Mouse (Mus musculus) heart, postnatal 0 days (tissue): ENCODE measurements at regions not wholly inside any gene's neighbourhood (a gene's known extent, or its start where the extent isn't known, plus 50 kb on each side); places are given as distances from the start of the nearest gene placed in this dataset.

ENCODE experiments used
- ATAC-seq: fragments of 200-750 bp; cut with Nextera tagmentation; 2 replicates; pipeline ENCODE4 v1.8.0; 2017; ENCODE audit warnings: low read depth, moderate number of reproducible peaks, moderate library complexity; ENCODE audit not compliant: insufficient read depth
- DNase-seq: peaks from one replicate; pipeline ENCODE4 v3.0.0-alpha.2; 2016; ENCODE audit warnings: low spot score
- H3K27ac ChIP-seq: fragments of 300-500 bp; sonication (generic); 2 replicates; pipeline ENCODE4 v1.5.1; 2014; ENCODE audit warnings: low read depth, mild to moderate bottlenecking
- H3K27me3 ChIP-seq: fragments of 300-500 bp; sonication (generic); 2 replicates; pipeline ENCODE4 v1.6.1; 2014; ENCODE audit warnings: low read length, mixed read lengths; ENCODE audit not compliant: control insufficient read depth, insufficient read depth
- H3K36me3 ChIP-seq: fragments of 300-500 bp; sonication (generic); replicated peaks from 2 replicates; pipeline ENCODE4 v1.6.1; 2014; ENCODE audit warnings: low read length, mixed read lengths; ENCODE audit not compliant: control insufficient read depth, insufficient read depth
- H3K4me1 ChIP-seq: fragments of 300-500 bp; sonication (generic); 2 replicates; pipeline ENCODE4 v1.6.1; 2014; ENCODE audit warnings: antibody characterized with exemption; ENCODE audit not compliant: control insufficient read depth, insufficient read depth
- H3K4me2 ChIP-seq: fragments of 300-500 bp; sonication (generic); 2 replicates; pipeline ENCODE4 v1.6.1; 2014; ENCODE audit warnings: low read depth, mild to moderate bottlenecking, low read length, moderate library complexity
- H3K4me3 ChIP-seq: fragments of 300-500 bp; sonication (generic); 2 replicates; pipeline ENCODE4 v1.5.1; 2014; ENCODE audit warnings: low read depth, low read length
- H3K9ac ChIP-seq: fragments of 300-500 bp; sonication (generic); replicated peaks from 2 replicates; pipeline ENCODE4 v1.6.1; 2014; ENCODE audit warnings: low read depth, low read length, mixed read lengths
- H3K9me3 ChIP-seq: fragments of 300-500 bp; sonication (generic); replicated peaks from 2 replicates; pipeline ENCODE4 v1.6.1; 2016; ENCODE audit warnings: low read length; ENCODE audit not compliant: control insufficient read depth
- CTCF ChIP-seq: IDR thresholded peaks from 2 replicates; pipeline ENCODE4 v1.5.1; 2016; ENCODE audit warnings: antibody characterized with exemption, control low read depth, low read depth
- EP300 ChIP-seq: IDR thresholded peaks from 2 replicates; pipeline ENCODE4 v1.6.1; 2016; ENCODE audit warnings: antibody characterized with exemption, low read depth
- WGBS: fragments of 180-500 bp; shearing (Covaris S2); extraction: QIAGEN DNeasy Blood & Tissue Kit; methylation state at CpG from one replicate; pipeline ENCODE4 v1.1.7; 2014; 5-methylcytosine and 5-hydroxymethylcytosine counted together

- 42% methylated on average over 4 of the region's 4 CpGs for WGBS
- H3K4me3 ChIP-seq, result no peak overlapping the region
- peaks cover 6% of the 10 kb centered on the region; the same call in 1 of the 2 replicates for H3K4me1 ChIP-seq
- TF ChIP-seq EP300 (no peak), CTCF (no peak)
- no peak for DNase-seq
- H3K9ac ChIP-seq, result no peak overlapping the region
- 0 out of 2 replicates have a peak overlapping the region, but pooled peaks have one; percentile 3 for H3K4me2 ChIP-seq
- H3K36me3 ChIP-seq, result no peaks in the 10 kb centered on the region
- no peaks in the 10 kb centered on the region for H3K9me3 ChIP-seq
- no peaks in the 10 kb centered on the region for H3K27me3 ChIP-seq
- no peak overlapping the region for H3K27ac ChIP-seq
- ATAC-seq, result no peak
Observed at GRCm38 (mm10) chr1:107908236-107909063, 318.6 kb downstream of the Serpinb8 start.

GRCm38 (mm10) chr1:107914671-107915590 lies 325.1 kb downstream of the Serpinb8 start:
- H3K4me2 ChIP-seq, result no peak overlapping the region
- 29% methylated on average over 7 of the region's 7 CpGs for WGBS
- H3K36me3 ChIP-seq, result no peaks in the 10 kb centered on the region
- H3K27me3 ChIP-seq, result no peaks in the 10 kb centered on the region
- peak overlapping the region; percentile 18 for H3K27ac ChIP-seq
- no peak overlapping the region for H3K4me3 ChIP-seq
- no peak overlapping the region for H3K9ac ChIP-seq
- TF ChIP-seq CTCF, result no peak
- TF ChIP-seq EP300, result no peak
- ATAC-seq (no peak), DNase-seq (no peak)
- H3K4me1 ChIP-seq, result peaks cover 4% of the 10 kb centered on the region; the same call in 1 of the 2 replicates
- no peaks in the 10 kb centered on the region for H3K9me3 ChIP-seq

- Histone ChIP-seq H3K27ac (peak overlapping the region; percentile 90), H3K4me3 (peak overlapping the region; percentile 0)
- peak; percentile 69 for DNase-seq
Observed at GRCm38 (mm10) chr1:107917037-107917436, 327.2 kb downstream of the Serpinb8 start.

GRCm38 (mm10) chr1:107941601-107942270 lies 351.9 kb downstream of the Serpinb8 start:
- H3K4me3 ChIP-seq, result no peak overlapping the region
- TF ChIP-seq EP300, result no peak
- TF ChIP-seq CTCF, result no peak
- H3K9me3 ChIP-seq, result no peaks in the 10 kb centered on the region
- no peak overlapping the region for H3K9ac ChIP-seq
- no peak overlapping the region for H3K4me2 ChIP-seq
- 61% methylated on average over 5 of the region's 5 CpGs for WGBS
- no peak overlapping the region for H3K27ac ChIP-seq
- ATAC-seq (no peak), DNase-seq (no peak)
- 0 out of 2 replicates have a peak, but pooled peaks cover under 1% of the 10 kb centered on the region for H3K4me1 ChIP-seq
- H3K27me3 ChIP-seq, result no peaks in the 10 kb centered on the region
- no peaks in the 10 kb centered on the region for H3K36me3 ChIP-seq

More at GRCm38 (mm10) chr1:107917037-107917436, 327.2 kb downstream of the Serpinb8 start:
- Histone ChIP-seq H3K9me3 (no peaks in the 10 kb centered on the region), H3K4me1 (peaks cover 4% of the 10 kb centered on the region; the same call in 1 of the 2 replicates), H3K9ac (no peak overlapping the region), H3K27me3 (no peaks in the 10 kb centered on the region), H3K36me3 (no peaks in the 10 kb centered on the region), H3K4me2 (peak overlapping the region; percentile 50)
- TF ChIP-seq CTCF, result no peak
- TF ChIP-seq EP300, result peak; percentile 89
- ATAC-seq, result peak; percentile 92
- WGBS, result 10% methylated on average over 5 of the region's 5 CpGs
